Mouse (Mus musculus): ENCODE data around the gene Hoxb4. TPM values are rescaled to one million over a fixed set of nuclear protein-coding genes. Genes with fewer than 3 reads are reported as not detected.

The Hoxb4 gene
- polyA plus RNA-seq, 1 experiment from 2014 or later = not detected

DNA sequence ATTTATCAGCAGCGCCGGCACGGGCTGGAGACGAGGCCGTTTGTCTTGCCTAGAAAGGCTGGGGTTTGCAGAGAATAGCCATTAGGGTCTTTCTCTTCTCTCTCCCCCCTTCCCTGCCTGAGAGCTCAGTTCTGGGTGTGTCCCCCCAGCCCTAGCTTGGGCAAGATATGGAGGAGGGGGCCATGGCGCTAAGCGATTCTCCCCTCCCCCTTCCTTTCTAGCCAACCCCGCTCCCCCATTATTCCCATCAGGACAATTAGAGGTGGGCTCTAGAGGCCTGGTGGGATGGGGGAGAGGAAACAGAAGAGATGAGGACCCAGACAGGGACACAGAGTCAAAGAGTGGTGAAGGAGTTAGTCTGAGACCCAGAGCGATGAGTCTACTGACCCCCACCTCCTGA, 30.7 kb upstream of the Hoxb4 start:
- no peak overlapping the region for H3K9ac ChIP-seq
- H3K9me3 ChIP-seq (replicated peaks) = no peaks in the 10 kb centered on the region
- no peak overlapping the region for H3K4me2 ChIP-seq
- ATAC-seq = no peak
- peaks cover 14% of the 10 kb centered on the region for H3K4me1 ChIP-seq
- H3K36me3 ChIP-seq (ENCODE audit: poor library complexity, severe bottlenecking) = no peaks in the 10 kb centered on the region
- H3K4me3 ChIP-seq = no peak overlapping the region
- WGBS = under 1% methylated on average over 9 of the region's 9 CpGs
- no peak overlapping the region for H3K27ac ChIP-seq
- peaks cover 99% of the 10 kb centered on the region for H3K27me3 ChIP-seq

DNA sequence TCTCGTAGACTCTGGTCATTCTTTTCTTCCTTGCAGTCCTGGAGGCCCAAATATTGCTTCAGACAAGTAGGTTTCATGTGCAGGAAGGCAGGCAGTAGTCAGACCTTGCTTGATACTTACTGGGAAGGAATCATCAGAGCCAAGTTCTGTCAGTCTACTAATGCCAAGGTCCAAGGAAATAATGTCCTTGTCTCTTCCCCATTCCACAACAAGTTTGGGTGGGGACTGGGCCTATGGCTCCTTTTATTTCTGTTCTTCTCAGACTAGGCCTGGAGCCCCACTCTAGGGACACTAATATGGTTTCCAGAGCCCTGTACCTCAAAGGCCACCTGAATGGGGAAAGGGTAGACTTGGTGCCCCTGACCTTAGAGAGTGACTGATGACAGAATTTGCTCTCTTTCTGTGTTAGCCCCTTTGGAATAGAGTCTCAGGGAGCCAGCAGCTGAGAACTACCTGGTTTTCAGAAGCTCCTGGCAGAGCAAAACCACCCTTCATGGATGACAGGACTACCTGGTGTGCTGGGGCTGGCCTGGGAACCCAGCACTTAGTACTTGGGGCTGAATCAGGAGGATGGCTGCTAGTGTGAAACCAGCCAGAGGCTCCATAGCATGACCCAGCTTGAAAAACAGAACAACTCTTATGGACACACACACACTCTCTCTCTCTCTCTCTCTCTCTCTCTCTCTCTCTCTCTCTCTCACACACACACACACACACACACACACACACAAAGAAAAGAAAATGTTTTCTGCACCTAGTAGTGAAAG, 29.4 kb upstream of the Hoxb4 start:
- Histone ChIP-seq H3K4me1 (peaks cover 14% of the 10 kb centered on the region), H3K9me3 (replicated peaks) (no peaks in the 10 kb centered on the region), H3K4me3 (no peak overlapping the region), H3K9ac (no peak overlapping the region), H3K27me3 (peaks cover 99% of the 10 kb centered on the region), H3K36me3 (ENCODE audit: poor library complexity, severe bottlenecking) (no peaks in the 10 kb centered on the region), H3K27ac (no peak overlapping the region), H3K4me2 (no peak overlapping the region)
- no peak for ATAC-seq
- WGBS = 3% methylated on average over 1 of the region's 1 CpGs

DNA sequence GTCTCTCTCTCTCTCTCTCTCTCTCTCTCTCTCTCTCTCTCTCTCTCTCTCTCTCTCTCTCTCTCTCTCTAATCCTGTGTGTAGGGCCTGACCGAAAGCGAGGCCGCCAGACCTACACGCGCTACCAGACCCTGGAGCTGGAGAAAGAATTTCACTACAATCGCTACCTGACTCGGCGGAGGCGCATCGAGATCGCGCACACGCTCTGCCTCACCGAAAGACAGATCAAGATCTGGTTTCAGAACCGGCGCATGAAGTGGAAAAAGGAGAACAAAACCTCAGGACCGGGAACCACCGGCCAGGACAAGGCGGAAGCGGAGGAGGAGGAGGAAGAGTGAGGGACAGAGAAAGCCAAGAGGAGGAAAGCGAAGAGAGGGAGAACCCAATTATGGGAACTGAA, 28.8 kb upstream of the Hoxb4 start:
- no peak for ATAC-seq
- H3K4me2 ChIP-seq = no peak overlapping the region
- no peaks in the 10 kb centered on the region for H3K9me3 ChIP-seq (replicated peaks)
- H3K27ac ChIP-seq = no peak overlapping the region
- peaks cover 99% of the 10 kb centered on the region for H3K27me3 ChIP-seq
- no peaks in the 10 kb centered on the region for H3K36me3 ChIP-seq (ENCODE audit: poor library complexity, severe bottlenecking)
- H3K4me3 ChIP-seq = no peak overlapping the region
- 1% methylated on average over 21 of the region's 21 CpGs for WGBS
- no peak overlapping the region for H3K9ac ChIP-seq
- peaks cover 10% of the 10 kb centered on the region for H3K4me1 ChIP-seq

DNA sequence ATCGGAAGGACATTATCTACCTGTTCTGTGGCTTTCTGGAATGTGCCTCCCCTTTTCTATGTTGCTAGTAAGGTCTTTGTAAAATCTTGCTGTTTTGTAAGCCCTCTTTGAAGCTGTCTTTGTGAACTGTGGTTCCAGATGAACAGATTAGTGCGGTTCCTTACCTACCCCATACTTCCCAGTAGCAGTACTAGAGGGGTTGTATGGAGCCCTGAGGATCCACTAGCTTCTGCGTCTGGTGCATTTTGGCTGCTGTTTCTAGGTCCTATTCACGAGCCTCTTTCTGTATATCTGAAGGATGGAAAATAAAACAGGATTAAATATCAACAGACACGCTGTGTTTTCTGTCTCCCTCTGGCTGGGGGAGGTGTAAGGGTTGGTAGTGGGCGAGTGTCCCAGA, 28.2 kb upstream of the Hoxb4 start:
- peaks cover 99% of the 10 kb centered on the region for H3K27me3 ChIP-seq
- H3K9me3 ChIP-seq (replicated peaks) = no peaks in the 10 kb centered on the region
- H3K36me3 ChIP-seq (ENCODE audit: poor library complexity, severe bottlenecking) = no peaks in the 10 kb centered on the region
- no peak overlapping the region for H3K4me3 ChIP-seq
- whole genome bisulfite sequencing = 6% methylated on average over 6 of the region's 6 CpGs
- H3K9ac ChIP-seq = no peak overlapping the region
- H3K27ac ChIP-seq = no peak overlapping the region
- no peak for ATAC-seq
- no peak overlapping the region for H3K4me2 ChIP-seq
- peaks cover 9% of the 10 kb centered on the region; the same call in 1 of the 2 replicates for H3K4me1 ChIP-seq

DNA sequence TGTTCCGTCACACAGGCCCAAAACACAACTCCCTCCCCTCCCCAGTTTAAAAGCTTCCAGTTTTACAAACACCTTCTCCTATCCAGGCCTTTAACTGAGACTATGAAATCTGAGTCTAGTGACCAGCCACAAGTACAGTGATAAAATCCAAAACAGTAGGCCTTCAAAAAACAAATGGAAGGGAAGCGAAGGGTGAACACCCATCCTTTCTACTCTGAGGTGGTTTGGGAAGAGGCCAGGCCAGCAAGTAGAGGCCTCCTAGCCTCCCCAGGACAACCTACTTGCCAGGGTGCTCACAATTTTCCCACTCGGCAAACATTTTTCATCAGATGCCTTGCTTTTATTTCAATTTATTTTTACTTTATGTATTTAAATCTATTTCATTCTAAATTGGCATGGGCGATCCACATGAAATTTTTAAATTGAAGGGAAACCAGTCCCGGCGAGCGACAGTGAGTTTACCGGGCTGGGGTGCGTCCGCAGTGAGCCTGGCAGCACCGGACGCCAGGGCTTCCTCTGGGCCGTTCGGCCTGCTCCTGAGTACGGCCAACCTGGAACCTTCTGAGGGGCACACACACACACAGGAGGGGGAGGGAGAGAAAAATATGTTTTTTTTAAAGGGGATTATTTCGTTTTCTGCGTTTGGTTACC, 27.2 kb upstream of the Hoxb4 start:
- Histone ChIP-seq H3K4me3 (no peak overlapping the region), H3K36me3 (ENCODE audit: poor library complexity, severe bottlenecking) (no peaks in the 10 kb centered on the region), H3K27ac (no peak overlapping the region), H3K9ac (no peak overlapping the region), H3K4me2 (no peak overlapping the region), H3K27me3 (peaks cover 99% of the 10 kb centered on the region), H3K9me3 (replicated peaks) (no peaks in the 10 kb centered on the region), H3K4me1 (peaks cover 9% of the 10 kb centered on the region; the same call in 1 of the 2 replicates)
- WGBS = 5% methylated on average over 17 of the region's 17 CpGs
- ATAC-seq = no peak

DNA sequence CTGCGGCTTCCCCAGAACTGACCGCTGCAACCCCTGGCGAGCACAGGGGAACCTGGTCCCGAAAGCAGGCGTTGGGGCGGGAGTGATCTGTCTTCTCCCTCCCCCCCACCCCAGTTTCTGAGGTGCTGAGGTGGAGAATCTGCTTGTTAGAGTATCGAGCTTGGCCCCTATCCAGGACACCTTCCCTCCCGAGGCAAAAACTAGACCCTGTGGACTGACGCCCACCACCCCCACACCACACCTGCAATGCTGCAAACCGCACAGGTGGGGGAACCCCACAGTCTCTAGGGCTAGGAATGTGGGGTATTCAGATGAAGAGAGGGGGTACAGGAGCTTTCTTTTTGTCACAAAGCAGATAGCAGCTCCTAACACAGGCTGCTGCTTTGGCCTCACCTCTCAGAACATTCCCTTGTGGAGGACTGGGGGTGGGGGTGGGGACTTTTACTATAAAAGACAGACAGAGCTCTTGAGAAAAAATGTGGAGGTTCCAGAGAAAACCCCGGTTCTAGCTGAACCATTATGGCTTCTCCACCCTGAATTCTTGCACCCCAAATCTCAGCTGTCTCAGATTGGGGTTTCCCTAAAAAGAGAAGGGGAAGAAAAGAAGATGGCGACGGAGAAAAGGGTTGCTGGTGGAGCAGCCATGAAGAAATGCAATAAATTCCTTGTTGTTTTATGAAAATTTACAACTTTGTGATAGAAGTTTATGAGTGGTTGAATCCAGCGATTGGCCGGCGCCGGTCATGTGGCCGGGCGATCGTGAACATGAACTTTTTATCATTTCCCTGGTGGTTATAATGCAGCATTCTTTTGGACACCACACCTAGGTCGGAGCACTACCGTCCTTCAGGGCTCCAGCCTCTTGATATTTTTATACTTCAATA, 26.1 kb upstream of the Hoxb4 start, which contains the start of gene Hoxb6:
TSS of gene Hoxb6 (plus strand) at position 796 of the 884 bp plus-strand sequence.
- 2% methylated on average over 22 of the region's 22 CpGs for WGBS
- no peak for ATAC-seq
- Histone ChIP-seq H3K4me3 (no peak within 1 kb of the TSS), H3K27ac (no peak within 1 kb of the TSS), H3K4me2 (no peak within 1 kb of the TSS), H3K9me3 (replicated peaks) (no peaks in the 10 kb centered on the region), H3K36me3 (ENCODE audit: poor library complexity, severe bottlenecking) (no peaks in the 10 kb centered on the region), H3K4me1 (peaks cover 3% of the 10 kb centered on the region; the same call in 1 of the 2 replicates), H3K9ac (no peak within 1 kb of the TSS), H3K27me3 (peaks cover 99% of the 10 kb centered on the region)

DNA sequence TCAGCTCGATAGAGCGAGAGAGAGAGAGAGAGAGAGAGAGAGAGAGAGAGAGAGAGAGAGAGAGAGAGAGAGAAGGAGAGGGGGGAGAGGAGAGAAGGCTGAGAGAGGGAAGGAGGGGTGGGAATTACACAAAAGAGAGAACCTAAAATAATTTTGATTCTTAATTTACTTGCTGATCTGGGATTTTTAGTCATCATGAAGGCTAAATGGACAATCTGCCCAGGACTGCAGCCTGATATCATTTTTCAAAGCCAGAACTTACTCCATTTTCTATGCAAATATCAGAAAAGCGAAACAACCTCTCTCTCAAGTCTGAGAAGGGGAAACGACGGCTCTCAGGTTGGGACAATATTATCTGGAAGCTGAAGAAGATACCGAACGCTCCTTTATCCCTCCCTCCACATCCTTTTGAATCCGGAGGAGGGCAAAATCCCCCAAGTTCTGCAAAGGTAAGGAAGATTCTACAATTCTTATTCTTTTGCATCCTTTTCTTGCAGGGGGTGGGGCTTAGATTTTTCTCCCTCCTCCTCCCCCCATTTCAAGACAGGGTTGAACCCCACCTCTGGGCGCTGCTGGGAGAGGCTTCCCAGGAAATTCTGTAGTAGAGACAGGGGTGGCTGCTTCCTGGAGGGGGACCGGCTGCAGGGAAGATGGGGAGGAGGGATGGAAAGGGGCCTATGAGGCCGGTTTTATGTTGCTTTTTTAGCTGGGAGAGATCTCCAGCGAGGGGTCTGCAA, 25.3 kb upstream of the Hoxb4 start:
- no peak for ATAC-seq
- H3K9me3 ChIP-seq (replicated peaks) = no peaks in the 10 kb centered on the region
- 2% methylated on average over 12 of the region's 12 CpGs for WGBS
- H3K27ac ChIP-seq = no peak overlapping the region
- no peaks in the 10 kb centered on the region for H3K4me1 ChIP-seq
- peaks cover 99% of the 10 kb centered on the region for H3K27me3 ChIP-seq
- H3K4me3 ChIP-seq = no peak overlapping the region
- H3K9ac ChIP-seq = no peak overlapping the region
- no peak overlapping the region for H3K4me2 ChIP-seq
- no peaks in the 10 kb centered on the region for H3K36me3 ChIP-seq (ENCODE audit: poor library complexity, severe bottlenecking)

DNA sequence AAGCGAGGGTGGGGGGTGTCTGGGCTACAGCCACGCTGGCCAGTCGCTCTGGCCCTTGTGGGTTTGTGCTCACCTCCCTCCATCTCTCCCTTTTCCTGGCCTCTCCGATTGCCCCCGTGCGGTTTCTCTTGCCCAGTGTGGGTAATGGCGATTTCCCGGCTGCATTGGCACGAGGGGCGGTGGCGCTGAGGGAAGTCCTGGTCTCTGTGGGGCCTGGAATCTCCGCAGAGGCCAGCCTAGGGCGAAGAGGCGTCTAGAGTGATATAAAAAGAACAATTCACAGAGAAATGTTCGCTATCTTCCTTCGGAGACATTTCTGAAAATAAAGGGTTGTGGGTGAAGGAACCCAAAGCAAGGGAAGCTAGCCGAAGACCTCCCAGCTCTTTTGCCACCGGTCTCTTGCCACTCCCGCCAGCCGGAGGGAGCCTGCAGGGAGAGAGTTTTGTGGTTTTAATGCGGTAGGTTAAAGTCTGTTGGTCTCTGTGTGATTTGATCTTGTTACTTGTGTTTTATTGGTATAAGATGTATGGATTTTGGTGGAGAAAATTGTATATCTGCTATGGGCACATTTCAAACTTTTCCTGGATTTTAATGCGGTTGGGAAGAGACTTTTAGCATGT, 24.7 kb upstream of the Hoxb4 start:
- H3K36me3 ChIP-seq (ENCODE audit: poor library complexity, severe bottlenecking) = no peaks in the 10 kb centered on the region
- no peak overlapping the region for H3K9ac ChIP-seq
- WGBS = under 1% methylated on average over 22 of the region's 22 CpGs
- H3K4me3 ChIP-seq = no peak overlapping the region
- ATAC-seq = no peak
- H3K27ac ChIP-seq = no peak overlapping the region
- no peak overlapping the region for H3K4me2 ChIP-seq
- peaks cover 99% of the 10 kb centered on the region for H3K27me3 ChIP-seq
- no peaks in the 10 kb centered on the region for H3K9me3 ChIP-seq (replicated peaks)
- no peaks in the 10 kb centered on the region for H3K4me1 ChIP-seq

DNA sequence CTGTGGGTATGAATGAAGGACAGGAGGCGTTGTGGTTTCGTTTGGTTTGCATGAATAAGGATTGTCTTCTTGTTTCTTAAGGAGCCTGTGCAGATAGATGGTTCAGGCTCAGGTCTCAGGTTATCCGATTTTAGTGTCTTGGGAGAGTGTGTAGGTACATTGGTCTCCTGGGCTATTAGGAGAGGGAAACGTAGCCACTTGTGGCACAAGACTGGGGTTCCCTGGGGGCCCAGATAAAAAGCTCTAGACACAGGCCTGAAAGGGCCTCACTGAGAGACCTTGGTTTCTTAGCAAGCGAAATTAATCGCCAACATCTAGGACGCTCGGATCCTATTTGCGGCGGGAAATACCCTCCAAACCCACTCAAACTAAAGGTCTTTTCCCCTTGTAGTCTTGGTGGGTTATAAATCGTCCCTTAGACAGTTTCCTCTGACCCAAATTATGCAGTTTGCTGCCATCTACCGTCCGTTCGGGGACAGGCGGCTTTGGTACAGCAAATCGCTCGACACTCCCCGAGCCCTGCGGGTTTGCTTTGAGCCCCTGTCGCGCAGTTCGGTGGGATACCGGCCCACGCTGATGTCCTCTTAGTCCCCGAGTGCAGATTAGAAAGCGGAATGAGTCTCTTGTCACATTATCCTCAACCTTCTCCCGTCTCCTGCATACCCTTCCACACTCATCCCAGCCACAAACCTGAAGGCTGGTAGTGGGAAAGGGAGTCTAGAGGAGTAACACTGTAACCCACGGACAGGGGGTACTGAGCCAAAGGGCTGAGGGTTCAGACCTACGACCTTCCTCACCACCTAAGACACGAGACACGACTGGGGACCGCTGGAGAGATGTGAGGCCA, 23.6 kb upstream of the Hoxb4 start:
- no peak overlapping the region for H3K9ac ChIP-seq
- ATAC-seq = no peak
- no peaks in the 10 kb centered on the region for H3K9me3 ChIP-seq (replicated peaks)
- no peak overlapping the region for H3K4me2 ChIP-seq
- H3K4me3 ChIP-seq = no peak overlapping the region
- peaks cover 99% of the 10 kb centered on the region for H3K27me3 ChIP-seq
- no peaks in the 10 kb centered on the region for H3K36me3 ChIP-seq (ENCODE audit: poor library complexity, severe bottlenecking)
- no peaks in the 10 kb centered on the region for H3K4me1 ChIP-seq
- under 1% methylated on average over 32 of the region's 32 CpGs for WGBS
- H3K27ac ChIP-seq = no peak overlapping the region

DNA sequence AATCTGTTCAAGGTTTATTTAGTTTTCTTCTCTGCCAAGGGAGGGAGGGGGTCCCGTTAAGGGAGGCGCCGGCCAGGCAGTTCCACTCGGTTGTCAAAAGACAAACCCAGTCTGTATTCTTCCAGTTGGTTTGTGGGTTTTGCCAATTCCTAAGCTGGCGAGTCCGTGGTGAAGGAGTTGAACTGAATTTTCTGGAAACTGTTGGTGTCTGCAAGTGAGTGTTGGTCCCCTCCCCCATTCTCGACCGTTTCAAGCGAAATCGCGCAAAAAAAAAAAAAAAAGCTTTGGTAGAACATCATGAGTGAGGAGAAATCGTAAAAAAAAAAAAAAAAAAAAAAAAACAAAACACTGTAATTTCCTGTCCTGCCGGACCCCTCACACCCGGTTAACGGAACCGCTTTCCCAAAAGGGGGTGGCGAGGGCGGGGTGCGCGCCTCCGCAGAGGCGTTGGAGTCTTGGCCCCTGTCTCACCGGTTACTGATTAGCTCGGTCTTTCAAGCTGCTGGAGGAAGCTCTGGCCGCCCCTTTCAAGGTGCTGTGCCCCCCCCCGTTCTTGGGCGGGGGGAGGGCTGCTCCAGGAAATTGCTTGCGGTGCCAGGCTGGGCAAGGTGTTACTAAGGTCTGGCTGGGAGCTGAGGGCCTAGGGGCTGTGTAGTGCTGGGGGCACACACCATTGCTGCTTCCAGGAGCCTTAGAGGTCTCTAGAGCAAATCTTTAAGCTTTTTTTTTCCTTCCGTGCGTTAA, 22.8 kb upstream of the Hoxb4 start:
- Histone ChIP-seq H3K4me3 (no peak overlapping the region), H3K4me1 (no peaks in the 10 kb centered on the region), H3K27ac (no peak overlapping the region), H3K27me3 (peaks cover 99% of the 10 kb centered on the region), H3K9ac (no peak overlapping the region), H3K9me3 (replicated peaks) (no peaks in the 10 kb centered on the region), H3K4me2 (no peak overlapping the region), H3K36me3 (ENCODE audit: poor library complexity, severe bottlenecking) (no peaks in the 10 kb centered on the region)
- WGBS = 2% methylated on average over 30 of the region's 30 CpGs
- ATAC-seq = no peak
